Mouse (Mus musculus) megakaryocyte, embryonic 14.5 days (primary cell): Measurements from ENCODE around the gene Arl2.

Source experiments
- FLI1 ChIP-seq: IDR thresholded peaks from 2 replicates; pipeline ENCODE4 v1.6.1; 2012; ENCODE audit warnings: low read length, inconsistent platforms, mixed read lengths
- GATA1 ChIP-seq: IDR thresholded peaks from 3 replicates; pipeline ENCODE4 v1.6.1; 2012; ENCODE audit warnings: mixed read lengths, low read length, inconsistent platforms, borderline replicate concordance

GRCm38 (mm10) chr19:6117346-6117985 is 23.9 kb downstream of the Arl2 start:
- TF ChIP-seq GATA1, result no peak
- TF ChIP-seq FLI1, result no peak
